Mouse (Mus musculus) neural tube, embryonic 12.5 days (tissue): ENCODE measurements around the gene Sgk1. TPM values are rescaled to one million over a fixed set of nuclear protein-coding genes. Genes with fewer than 3 reads are reported as not detected.

Source experiments
- ATAC-seq: fragments of 200-750 bp; cut with Nextera tagmentation; 2 replicates; pipeline ENCODE4 v1.8.0; 2017; ENCODE audit warnings: low read depth, mild to moderate bottlenecking, moderate TSS enrichment, moderate library complexity; ENCODE audit not compliant: low FRiP score
- H3K27ac ChIP-seq: fragments of 300-500 bp; sonication (generic); 2 replicates; pipeline ENCODE4 v1.5.1; 2016
- H3K27me3 ChIP-seq: fragments of 300-500 bp; sonication (generic); replicated peaks from 2 replicates; pipeline ENCODE4 v1.6.1; 2016; ENCODE audit warnings: mild to moderate bottlenecking
- H3K36me3 ChIP-seq: fragments of 300-500 bp; sonication (generic); 2 replicates; pipeline ENCODE4 v1.6.1; 2016; ENCODE audit warnings: mild to moderate bottlenecking
- H3K4me1 ChIP-seq: fragments of 300-500 bp; sonication (generic); 2 replicates; pipeline ENCODE4 v1.6.1; 2016
- H3K4me2 ChIP-seq: fragments of 300-500 bp; sonication (generic); replicated peaks from 2 replicates; pipeline ENCODE4 v1.6.1; 2016; ENCODE audit warnings: mild to moderate bottlenecking
- H3K4me3 ChIP-seq: fragments of 300-500 bp; sonication (generic); 2 replicates; pipeline ENCODE4 v1.5.1; 2016
- H3K9ac ChIP-seq: fragments of 300-500 bp; sonication (generic); 2 replicates; pipeline ENCODE4 v1.6.1; 2016; ENCODE audit warnings: mild to moderate bottlenecking
- H3K9me3 ChIP-seq: fragments of 300-500 bp; sonication (generic); 2 replicates; pipeline ENCODE4 v1.6.1; 2016; ENCODE audit warnings: mild to moderate bottlenecking
- WGBS: fragments of 180-500 bp; shearing (Covaris S2); methylation state at CpG from one replicate; pipeline ENCODE4 v1.1.7; 2016; 5-methylcytosine and 5-hydroxymethylcytosine counted together
- polyA plus RNA-seq: library from polyadenylated mRNA; unstranded; fragments of >200 nt; fragmentation: Nextera tagmentation; extraction: Ambion mirVana; gene quantifications from 2 replicates; pipeline ENCODE4 v1.2.1, GENCODE M21; 2016

Gene Sgk1
- polyA plus RNA-seq, 1 experiment from 2014 or later = 24.6 TPM

- no peaks in the 10 kb centered on the region for H3K27me3 ChIP-seq
- H3K9ac ChIP-seq = no peak overlapping the region
- no peaks in the 10 kb centered on the region for H3K4me1 ChIP-seq
- no peaks in the 10 kb centered on the region for H3K36me3 ChIP-seq
- no peak overlapping the region for H3K27ac ChIP-seq
- H3K4me2 ChIP-seq = no peak overlapping the region
- H3K9me3 ChIP-seq = no peaks in the 10 kb centered on the region
- ATAC-seq = no peak
- WGBS = 39% methylated on average over 5 of the region's 5 CpGs
- no peak overlapping the region for H3K4me3 ChIP-seq
Measured at GRCm38 (mm10) chr10:21906894-21907446, 25.0 kb downstream of the Sgk1 start.

GRCm38 (mm10) chr10:21907784-21908183 is 25.8 kb downstream of the Sgk1 start:
- WGBS = 74% methylated on average over 3 of the region's 3 CpGs
- Histone ChIP-seq H3K9me3 (no peaks in the 10 kb centered on the region), H3K4me3 (no peak overlapping the region), H3K27ac (no peak overlapping the region), H3K4me1 (no peaks in the 10 kb centered on the region), H3K36me3 (no peaks in the 10 kb centered on the region), H3K9ac (no peak overlapping the region), H3K4me2 (no peak overlapping the region), H3K27me3 (no peaks in the 10 kb centered on the region)
- ATAC-seq = no peak

GRCm38 (mm10) chr10:21908686-21909085 is 26.7 kb downstream of the Sgk1 start:
- Histone ChIP-seq H3K9me3 (no peaks in the 10 kb centered on the region), H3K4me3 (no peak overlapping the region), H3K4me1 (no peaks in the 10 kb centered on the region), H3K36me3 (no peaks in the 10 kb centered on the region), H3K27me3 (no peaks in the 10 kb centered on the region), H3K4me2 (no peak overlapping the region), H3K9ac (no peak overlapping the region), H3K27ac (no peak overlapping the region)
- WGBS = 95% methylated on average over 1 of the region's 1 CpGs
- ATAC-seq = no peak

GRCm38 (mm10) chr10:21910334-21910733 is 28.4 kb downstream of the Sgk1 start:
- no peak overlapping the region for H3K27ac ChIP-seq
- H3K9me3 ChIP-seq = no peaks in the 10 kb centered on the region
- no peaks in the 10 kb centered on the region for H3K4me1 ChIP-seq
- no peaks in the 10 kb centered on the region for H3K27me3 ChIP-seq
- WGBS = 93% methylated on average over 9 of the region's 9 CpGs
- H3K36me3 ChIP-seq = no peaks in the 10 kb centered on the region
- H3K9ac ChIP-seq = no peak overlapping the region
- no peak overlapping the region for H3K4me2 ChIP-seq
- no peak overlapping the region for H3K4me3 ChIP-seq
- ATAC-seq = no peak

GRCm38 (mm10) chr10:21911303-21911947 is 29.4 kb downstream of the Sgk1 start:
- 82% methylated on average over 10 of the region's 10 CpGs for WGBS
- no peaks in the 10 kb centered on the region for H3K27me3 ChIP-seq
- no peak for ATAC-seq
- H3K4me2 ChIP-seq = no peak overlapping the region
- H3K4me3 ChIP-seq = no peak overlapping the region
- H3K4me1 ChIP-seq = no peaks in the 10 kb centered on the region
- no peak overlapping the region for H3K9ac ChIP-seq
- no peak overlapping the region for H3K27ac ChIP-seq
- H3K9me3 ChIP-seq = no peaks in the 10 kb centered on the region
- no peaks in the 10 kb centered on the region for H3K36me3 ChIP-seq

DNA sequence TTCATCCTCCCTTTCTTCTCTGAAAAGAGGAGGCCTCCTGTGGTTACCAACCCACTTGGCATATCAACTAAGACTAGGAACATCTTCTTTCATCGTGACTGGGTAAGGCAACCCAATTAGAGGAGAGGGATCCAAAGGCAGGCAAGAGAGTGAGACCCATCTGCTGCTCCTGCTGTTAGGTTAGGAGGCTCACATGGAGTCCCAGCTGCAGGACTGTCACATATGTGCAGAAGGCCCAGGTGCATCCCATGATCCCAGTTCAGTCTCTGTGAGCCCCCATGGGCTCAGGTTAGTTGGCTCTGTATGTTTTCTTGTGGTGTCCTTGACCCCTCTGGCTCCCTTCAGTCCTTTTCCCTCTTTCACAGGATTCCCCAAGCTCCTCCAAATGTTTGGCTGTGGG is 32.8 kb downstream of the Sgk1 start:
- H3K4me1 ChIP-seq = no peaks in the 10 kb centered on the region
- no peak overlapping the region for H3K4me2 ChIP-seq
- no peak overlapping the region for H3K9ac ChIP-seq
- 20% methylated on average over 1 of the region's 1 CpGs for WGBS
- no peak overlapping the region for H3K27ac ChIP-seq
- H3K9me3 ChIP-seq = no peaks in the 10 kb centered on the region
- H3K4me3 ChIP-seq = no peak overlapping the region
- no peaks in the 10 kb centered on the region for H3K27me3 ChIP-seq
- ATAC-seq = no peak
- H3K36me3 ChIP-seq = no peaks in the 10 kb centered on the region

GRCm38 (mm10) chr10:21916301-21917071 is 34.5 kb downstream of the Sgk1 start:
- Histone ChIP-seq H3K27me3 (no peaks in the 10 kb centered on the region), H3K36me3 (no peaks in the 10 kb centered on the region), H3K9me3 (no peaks in the 10 kb centered on the region), H3K4me2 (no peak overlapping the region), H3K4me1 (no peaks in the 10 kb centered on the region), H3K27ac (no peak overlapping the region), H3K4me3 (no peak overlapping the region), H3K9ac (no peak overlapping the region)
- 86% methylated on average over 11 of the region's 11 CpGs for WGBS
- ATAC-seq = no peak

- Histone ChIP-seq H3K9me3 (no peaks in the 10 kb centered on the region), H3K36me3 (no peaks in the 10 kb centered on the region), H3K9ac (no peak overlapping the region), H3K27me3 (no peaks in the 10 kb centered on the region), H3K4me1 (peaks cover 7% of the 10 kb centered on the region), H3K4me2 (no peak overlapping the region), H3K4me3 (no peak overlapping the region), H3K27ac (no peak overlapping the region)
- WGBS = 86% methylated on average over 6 of the region's 6 CpGs
- no peak for ATAC-seq
Measured at GRCm38 (mm10) chr10:21918016-21918749, 36.2 kb downstream of the Sgk1 start.

DNA sequence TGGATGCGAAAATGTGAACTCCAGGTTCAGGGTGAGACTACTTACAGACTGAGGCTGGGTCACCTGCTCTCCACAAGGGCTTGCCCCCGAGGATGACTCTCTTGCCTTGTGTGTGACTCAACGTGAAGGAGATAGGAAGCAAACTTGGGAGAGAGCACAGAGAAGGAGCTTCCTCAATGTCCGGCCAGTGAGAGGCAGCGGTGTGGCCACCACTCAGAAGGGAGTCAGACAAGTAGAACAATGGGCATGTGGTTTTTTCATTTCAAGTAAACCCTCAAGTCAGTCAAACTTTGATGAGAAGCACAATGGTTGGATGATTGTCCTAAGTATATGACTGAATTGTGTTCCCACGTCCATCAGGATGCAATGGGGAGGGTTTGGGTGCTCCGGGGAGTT is 36.8 kb downstream of the Sgk1 start:
- no peaks in the 10 kb centered on the region for H3K9me3 ChIP-seq
- no peak overlapping the region for H3K4me3 ChIP-seq
- WGBS = 87% methylated on average over 7 of the region's 7 CpGs
- no peaks in the 10 kb centered on the region for H3K36me3 ChIP-seq
- H3K27ac ChIP-seq = no peak overlapping the region
- no peaks in the 10 kb centered on the region for H3K27me3 ChIP-seq
- H3K4me2 ChIP-seq = no peak overlapping the region
- peaks cover 12% of the 10 kb centered on the region for H3K4me1 ChIP-seq
- no peak overlapping the region for H3K9ac ChIP-seq
- ATAC-seq = no peak

DNA sequence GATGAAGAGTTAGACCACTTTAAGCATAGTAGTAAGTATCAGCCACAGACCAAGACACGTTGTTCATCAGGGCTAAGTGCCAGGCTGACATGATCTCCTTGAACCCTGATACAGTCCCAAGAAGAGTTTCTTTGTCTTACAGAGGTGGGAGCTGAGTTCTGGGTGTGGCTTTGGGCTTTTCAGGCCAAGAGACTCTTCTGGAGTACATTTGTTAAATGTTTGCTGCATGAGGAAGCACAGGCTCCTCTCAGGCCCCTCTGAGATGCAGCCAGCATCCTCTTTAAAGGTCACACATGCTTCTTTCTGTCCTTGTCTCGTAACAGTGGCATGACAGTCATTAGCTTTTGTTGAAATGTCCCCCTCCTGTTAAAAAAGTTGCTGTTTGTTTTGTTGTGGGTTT is 38.6 kb downstream of the Sgk1 start:
- no peaks in the 10 kb centered on the region for H3K9me3 ChIP-seq
- H3K27ac ChIP-seq = no peak overlapping the region
- H3K9ac ChIP-seq = no peak overlapping the region
- H3K4me1 ChIP-seq = peaks cover 15% of the 10 kb centered on the region
- H3K36me3 ChIP-seq = no peaks in the 10 kb centered on the region
- H3K4me2 ChIP-seq = no peak overlapping the region
- no peak overlapping the region for H3K4me3 ChIP-seq
- ATAC-seq = no peak
- WGBS = 67% methylated on average over 2 of the region's 2 CpGs
- H3K27me3 ChIP-seq = no peaks in the 10 kb centered on the region

GRCm38 (mm10) chr10:21922716-21923350 is 40.8 kb downstream of the Sgk1 start:
- Histone ChIP-seq H3K36me3 (no peaks in the 10 kb centered on the region), H3K4me1 (peaks cover 15% of the 10 kb centered on the region), H3K4me2 (peak overlapping the region; percentile 46; the same call in 1 of the 2 replicates), H3K27me3 (no peaks in the 10 kb centered on the region), H3K9me3 (no peaks in the 10 kb centered on the region), H3K27ac (no peak overlapping the region), H3K4me3 (no peak overlapping the region), H3K9ac (no peak overlapping the region)
- WGBS = 59% methylated on average over 8 of the region's 8 CpGs
- no peak for ATAC-seq

GRCm38 (mm10) chr10:21923495-21923952 is 41.5 kb downstream of the Sgk1 start:
- no peak overlapping the region for H3K9ac ChIP-seq
- H3K9me3 ChIP-seq = no peaks in the 10 kb centered on the region
- no peaks in the 10 kb centered on the region for H3K27me3 ChIP-seq
- H3K4me2 ChIP-seq = peak overlapping the region; percentile 46
- WGBS = 3% methylated on average over 9 of the region's 9 CpGs
- H3K4me1 ChIP-seq = peaks cover 15% of the 10 kb centered on the region
- H3K4me3 ChIP-seq = no peak overlapping the region
- no peaks in the 10 kb centered on the region for H3K36me3 ChIP-seq
- peak; percentile 86 for ATAC-seq
- peak overlapping the region; percentile 15; the same call in 1 of the 2 replicates for H3K27ac ChIP-seq
